Mouse (Mus musculus): Measurements from ENCODE around the gene Arih1.

DNA sequence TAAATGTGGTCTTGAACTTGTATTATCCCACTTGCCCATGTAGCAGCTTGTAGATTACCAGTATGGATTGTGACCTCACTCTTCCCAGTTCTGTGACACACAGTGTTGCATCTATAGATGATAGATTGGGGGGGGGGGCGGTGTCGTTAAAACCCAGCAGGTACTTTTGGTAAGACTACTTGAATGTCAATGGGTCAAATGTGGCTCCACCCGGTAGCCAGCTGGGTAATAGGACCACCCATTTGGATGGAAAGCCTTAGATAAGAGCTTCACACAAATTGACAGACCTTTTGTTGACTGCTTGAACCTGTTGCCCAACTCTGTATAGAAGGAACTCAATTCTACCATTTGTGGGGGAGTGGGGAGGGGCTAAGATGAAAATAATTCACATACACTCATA lies 99.0 kb downstream of the Arih1 start:
- TF ChIP-seq GATA1 (IDR thresholded peaks at IDR 0.05; ENCODE audit: borderline replicate concordance, low read length) = no peak
- no peak for TF ChIP-seq FLI1 (IDR thresholded peaks at IDR 0.05; ENCODE audit: low read length)

All from megakaryocyte, embryonic 14.5 days (primary cell).